Mouse (Mus musculus): ENCODE data around the gene Thtpa. TPM values are rescaled to one million over a fixed set of nuclear protein-coding genes. Genes with fewer than 3 reads are reported as not detected.

Thtpa gene
- polyA plus RNA-seq, 1 experiment from 2014 or later, result 30.7 TPM

- peak overlapping the region; percentile 63; the same call in 1 of the 2 replicates for H3K9ac ChIP-seq
- peak; percentile 41 for ATAC-seq (ENCODE audit: low FRiP score)
- H3K9me3 ChIP-seq, result no peaks in the 10 kb centered on the region
- H3K4me2 ChIP-seq, result peak overlapping the region; percentile 47
- 24% methylated on average over 8 of the region's 8 CpGs for WGBS
- peaks cover 8% of the 10 kb centered on the region for H3K36me3 ChIP-seq
- H3K27ac ChIP-seq, result peak overlapping the region; percentile 92
- H3K27me3 ChIP-seq, result 0 out of 2 replicates have a peak, but pooled peaks cover 2% of the 10 kb centered on the region
- peaks cover 67% of the 10 kb centered on the region for H3K4me1 ChIP-seq (replicated peaks)
- 0 out of 2 replicates have a peak overlapping the region, but pooled peaks have one; percentile 15 for H3K4me3 ChIP-seq
Observed at GRCm38 (mm10) chr14:55079214-55079970, 15.2 kb upstream of the Thtpa start.

- no peak overlapping the region for H3K9ac ChIP-seq
- H3K36me3 ChIP-seq, result 0 out of 2 replicates have a peak, but pooled peaks cover 3% of the 10 kb centered on the region
- H3K4me2 ChIP-seq, result no peak overlapping the region
- 0 out of 2 replicates have a peak, but pooled peaks cover 2% of the 10 kb centered on the region for H3K27me3 ChIP-seq
- H3K27ac ChIP-seq, result peak overlapping the region; percentile 53; the same call in 1 of the 2 replicates
- H3K9me3 ChIP-seq, result no peaks in the 10 kb centered on the region
- no peak overlapping the region for H3K4me3 ChIP-seq
- no peak for ATAC-seq (ENCODE audit: low FRiP score)
- peaks cover 79% of the 10 kb centered on the region for H3K4me1 ChIP-seq (replicated peaks)
- 13% methylated on average over 5 of the region's 5 CpGs for WGBS
Observed at GRCm38 (mm10) chr14:55081105-55081504, 13.5 kb upstream of the Thtpa start.

- H3K36me3 ChIP-seq, result 0 out of 2 replicates have a peak, but pooled peaks cover 3% of the 10 kb centered on the region
- no peak overlapping the region for H3K4me3 ChIP-seq
- 74% methylated on average over 6 of the region's 6 CpGs for WGBS
- no peaks in the 10 kb centered on the region for H3K27me3 ChIP-seq
- H3K9ac ChIP-seq, result no peak overlapping the region; the same call in 1 of the 2 replicates
- peaks cover 80% of the 10 kb centered on the region for H3K4me1 ChIP-seq (replicated peaks)
- H3K9me3 ChIP-seq, result no peaks in the 10 kb centered on the region
- no peak for ATAC-seq (ENCODE audit: low FRiP score)
- H3K27ac ChIP-seq, result no peak overlapping the region
- no peak overlapping the region for H3K4me2 ChIP-seq
Observed at GRCm38 (mm10) chr14:55083481-55083880, 11.1 kb upstream of the Thtpa start.

- no peak overlapping the region for H3K4me3 ChIP-seq
- 24% methylated on average over 9 of the region's 9 CpGs for WGBS
- H3K4me2 ChIP-seq, result peak overlapping the region; percentile 25
- 0 out of 2 replicates have a peak, but pooled peaks cover 3% of the 10 kb centered on the region for H3K36me3 ChIP-seq
- H3K4me1 ChIP-seq (replicated peaks), result peaks cover 82% of the 10 kb centered on the region
- H3K27ac ChIP-seq, result peak overlapping the region; percentile 86
- ATAC-seq (ENCODE audit: low FRiP score), result peak; percentile 38
- H3K27me3 ChIP-seq, result no peaks in the 10 kb centered on the region
- no peaks in the 10 kb centered on the region for H3K9me3 ChIP-seq
- peak overlapping the region; percentile 44; the same call in 1 of the 2 replicates for H3K9ac ChIP-seq
Observed at GRCm38 (mm10) chr14:55085324-55086008, 9.1 kb upstream of the Thtpa start.

- Histone ChIP-seq H3K9me3 (no peaks in the 10 kb centered on the region), H3K27me3 (no peaks in the 10 kb centered on the region), H3K9ac (0 out of 2 replicates have a peak overlapping the region, but pooled peaks have one; percentile 14), H3K27ac (peak overlapping the region; percentile 86), H3K4me2 (peak overlapping the region; percentile 25; the same call in 1 of the 2 replicates), H3K4me3 (no peak overlapping the region), H3K4me1 (replicated peaks) (peaks cover 85% of the 10 kb centered on the region), H3K36me3 (0 out of 2 replicates have a peak, but pooled peaks cover 3% of the 10 kb centered on the region)
- WGBS, result 77% methylated on average over 6 of the region's 6 CpGs
- ATAC-seq (ENCODE audit: low FRiP score), result no peak
Observed at GRCm38 (mm10) chr14:55086009-55086514, 8.5 kb upstream of the Thtpa start.

GRCm38 (mm10) chr14:55089199-55089947 is 5.2 kb upstream of the Thtpa start:
- WGBS, result 54% methylated on average over 13 of the region's 13 CpGs
- Histone ChIP-seq H3K27ac (peak overlapping the region; percentile 97), H3K4me2 (peak overlapping the region; percentile 90), H3K27me3 (no peaks in the 10 kb centered on the region), H3K4me1 (replicated peaks) (peaks cover 78% of the 10 kb centered on the region), H3K9ac (peak overlapping the region; percentile 98), H3K9me3 (no peaks in the 10 kb centered on the region), H3K36me3 (0 out of 2 replicates have a peak, but pooled peaks cover 2% of the 10 kb centered on the region), H3K4me3 (peak overlapping the region; percentile 80)
- no peak for ATAC-seq (ENCODE audit: low FRiP score)

- Histone ChIP-seq H3K9me3 (no peaks in the 10 kb centered on the region), H3K9ac (peak overlapping the region; percentile 98), H3K4me3 (peak overlapping the region; percentile 80), H3K4me1 (replicated peaks) (peaks cover 72% of the 10 kb centered on the region), H3K36me3 (no peaks in the 10 kb centered on the region), H3K27ac (peak overlapping the region; percentile 97), H3K27me3 (no peaks in the 10 kb centered on the region), H3K4me2 (peak overlapping the region; percentile 90)
- WGBS, result 2% methylated on average over 34 of the region's 34 CpGs
- peak; percentile 11; the same call in 1 of the 2 replicates for ATAC-seq (ENCODE audit: low FRiP score)
Observed at GRCm38 (mm10) chr14:55091209-55091865, 3.2 kb upstream of the Thtpa start.

GRCm38 (mm10) chr14:55092011-55092577 is 2.5 kb upstream of the Thtpa start, which contains the start of gene Zfhx2:
Gene Zfhx2 (minus strand): TSS chr14:55092324.
- Histone ChIP-seq H3K36me3 (no peaks in the 10 kb centered on the region), H3K4me1 (replicated peaks) (peaks cover 72% of the 10 kb centered on the region), H3K4me3 (peak within 1 kb of the TSS; percentile 80), H3K4me2 (peak within 1 kb of the TSS; percentile 90), H3K9ac (peak within 1 kb of the TSS; percentile 98), H3K27me3 (no peaks in the 10 kb centered on the region), H3K27ac (peak within 1 kb of the TSS; percentile 97), H3K9me3 (no peaks in the 10 kb centered on the region)
- WGBS, result 1% methylated on average over 34 of the region's 34 CpGs
- ATAC-seq (ENCODE audit: low FRiP score), result peak; percentile 92

GRCm38 (mm10) chr14:55093927-55094326 is 657 bp upstream of the Thtpa start:
- Histone ChIP-seq H3K4me1 (replicated peaks) (peaks cover 66% of the 10 kb centered on the region), H3K36me3 (peaks cover 2% of the 10 kb centered on the region; the same call in 1 of the 2 replicates), H3K27me3 (no peaks in the 10 kb centered on the region), H3K9ac (no peak overlapping the region), H3K9me3 (no peaks in the 10 kb centered on the region), H3K27ac (peak overlapping the region; percentile 95; the same call in 1 of the 2 replicates), H3K4me3 (peak overlapping the region; percentile 55; the same call in 1 of the 2 replicates), H3K4me2 (peak overlapping the region; percentile 81; the same call in 1 of the 2 replicates)
- no peak for ATAC-seq (ENCODE audit: low FRiP score)
- 39% methylated on average over 6 of the region's 6 CpGs for WGBS

- H3K4me3 ChIP-seq, result peak overlapping the region; percentile 55
- H3K27ac ChIP-seq, result peak overlapping the region; percentile 95
- ATAC-seq (ENCODE audit: low FRiP score), result no peak
- peak overlapping the region; percentile 81 for H3K4me2 ChIP-seq
- H3K4me1 ChIP-seq (replicated peaks), result peaks cover 52% of the 10 kb centered on the region
- 67% methylated on average over 9 of the region's 9 CpGs for WGBS
- no peaks in the 10 kb centered on the region for H3K9me3 ChIP-seq
- H3K27me3 ChIP-seq, result no peaks in the 10 kb centered on the region
- H3K9ac ChIP-seq, result peak overlapping the region; percentile 81
- H3K36me3 ChIP-seq, result peaks cover 8% of the 10 kb centered on the region; the same call in 1 of the 2 replicates
Observed at GRCm38 (mm10) chr14:55095263-55095662, 679 bp downstream of the Thtpa start.

All from hindbrain, embryonic 13.5 days (tissue).